Mouse (Mus musculus): ENCODE measurements around the gene Psd. TPM values are rescaled to one million over a fixed set of nuclear protein-coding genes. Genes with fewer than 3 reads are reported as not detected.

Psd gene
- polyA plus RNA-seq (2017; shearing (Covaris generic)): 8.2 TPM

DNA sequence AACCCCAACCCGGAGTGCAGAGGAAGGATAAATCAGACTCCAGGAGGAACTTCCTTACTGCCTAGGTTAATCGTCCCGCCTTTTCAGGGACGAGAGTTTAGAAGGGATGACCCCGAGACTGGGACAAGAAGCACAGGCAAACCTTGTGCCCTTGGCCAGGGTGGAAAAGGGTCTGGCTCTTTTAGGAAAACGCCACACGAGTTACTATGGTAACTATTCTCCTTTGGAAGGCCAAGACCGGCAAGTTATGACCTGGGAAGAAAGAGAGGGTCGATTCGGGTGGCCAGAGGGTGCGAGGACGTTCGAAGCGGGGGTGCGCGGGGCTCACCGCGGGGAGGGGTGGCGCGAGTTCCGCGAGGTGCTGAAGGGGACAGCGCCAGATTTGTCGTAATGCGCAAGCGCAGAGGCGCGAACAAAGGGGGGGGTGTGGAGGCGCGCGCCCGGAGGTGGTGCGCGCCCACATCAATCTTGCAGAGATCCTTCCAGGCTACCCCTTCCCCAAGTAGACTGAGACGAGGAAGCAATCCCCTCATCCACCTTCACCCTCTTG is at the start of gene Psd:
TSS of gene Psd (minus strand) at position 401 of the 550 bp plus-strand sequence.

DNA sequence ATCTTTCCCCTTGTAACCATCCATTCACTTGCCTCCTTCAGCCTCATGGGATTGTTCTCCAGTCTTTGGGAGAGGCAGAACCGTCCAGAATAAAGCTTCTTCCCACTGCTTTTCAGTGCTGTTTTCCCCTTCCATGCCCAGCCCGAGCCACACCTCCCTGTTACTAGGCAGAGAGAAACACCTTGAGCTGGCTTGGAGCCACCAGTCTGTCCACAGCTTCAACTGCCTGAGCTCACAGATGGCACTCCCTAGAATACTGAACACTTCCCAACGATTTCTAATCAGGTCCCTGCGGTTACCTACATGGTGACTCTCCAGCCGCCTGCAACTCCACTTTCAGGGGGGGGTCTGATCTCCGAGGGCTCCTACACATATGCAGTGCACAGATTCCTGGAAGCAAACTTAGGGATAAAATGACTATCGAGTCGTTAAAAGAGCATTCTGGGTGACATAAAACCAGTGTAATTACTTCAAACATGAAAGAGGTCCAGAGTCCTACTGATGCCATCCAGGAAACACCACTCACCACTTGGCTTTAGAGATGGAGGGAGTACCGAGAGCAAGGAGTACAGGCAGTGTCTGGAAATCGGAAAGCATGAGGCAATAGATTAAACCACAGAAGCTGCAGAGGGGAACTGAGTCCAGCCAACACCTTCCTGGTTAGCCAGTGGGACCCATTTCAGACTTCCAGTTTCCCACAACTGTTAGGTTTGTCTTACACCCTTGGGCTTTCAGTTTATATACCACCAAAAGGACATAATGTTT is 23.4 kb upstream of the Psd start, which contains the start of gene 2310034G01Rik:
TSS of gene 2310034G01Rik (minus strand) at position 135 of the 765 bp plus-strand sequence.

DNA sequence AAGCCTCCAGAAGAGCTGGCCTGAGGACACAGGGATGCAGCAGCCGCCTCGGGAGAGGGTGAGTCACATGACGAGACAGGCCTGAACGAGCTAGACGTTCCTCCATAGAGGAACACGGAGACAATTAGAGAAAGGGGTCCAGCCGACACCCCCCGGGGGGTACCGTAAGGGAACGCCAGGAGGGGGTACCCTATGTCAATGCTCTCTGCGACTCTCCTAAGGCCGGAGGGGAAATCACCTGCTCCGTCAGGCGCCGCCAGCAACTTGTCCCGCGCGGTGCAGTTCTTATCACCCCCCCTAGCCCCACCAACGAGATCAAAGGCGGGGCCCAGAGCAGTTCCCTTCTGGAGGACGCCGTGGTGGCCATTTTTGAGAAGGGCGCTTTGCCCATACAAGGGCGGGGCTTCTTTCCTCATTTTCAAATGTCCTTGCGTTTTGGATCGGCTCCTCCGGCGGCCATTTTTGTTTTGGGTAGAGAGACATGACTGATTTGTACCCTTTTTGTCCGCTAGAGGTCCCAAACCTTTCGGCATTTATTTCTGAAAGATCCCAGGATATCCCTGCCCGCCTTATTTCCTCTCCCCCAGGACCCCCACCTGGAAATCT is 11.5 kb upstream of the Psd start, which contains the start of gene Cuedc2:
TSS of gene Cuedc2 (minus strand) at position 372 of the 606 bp plus-strand sequence.

DNA sequence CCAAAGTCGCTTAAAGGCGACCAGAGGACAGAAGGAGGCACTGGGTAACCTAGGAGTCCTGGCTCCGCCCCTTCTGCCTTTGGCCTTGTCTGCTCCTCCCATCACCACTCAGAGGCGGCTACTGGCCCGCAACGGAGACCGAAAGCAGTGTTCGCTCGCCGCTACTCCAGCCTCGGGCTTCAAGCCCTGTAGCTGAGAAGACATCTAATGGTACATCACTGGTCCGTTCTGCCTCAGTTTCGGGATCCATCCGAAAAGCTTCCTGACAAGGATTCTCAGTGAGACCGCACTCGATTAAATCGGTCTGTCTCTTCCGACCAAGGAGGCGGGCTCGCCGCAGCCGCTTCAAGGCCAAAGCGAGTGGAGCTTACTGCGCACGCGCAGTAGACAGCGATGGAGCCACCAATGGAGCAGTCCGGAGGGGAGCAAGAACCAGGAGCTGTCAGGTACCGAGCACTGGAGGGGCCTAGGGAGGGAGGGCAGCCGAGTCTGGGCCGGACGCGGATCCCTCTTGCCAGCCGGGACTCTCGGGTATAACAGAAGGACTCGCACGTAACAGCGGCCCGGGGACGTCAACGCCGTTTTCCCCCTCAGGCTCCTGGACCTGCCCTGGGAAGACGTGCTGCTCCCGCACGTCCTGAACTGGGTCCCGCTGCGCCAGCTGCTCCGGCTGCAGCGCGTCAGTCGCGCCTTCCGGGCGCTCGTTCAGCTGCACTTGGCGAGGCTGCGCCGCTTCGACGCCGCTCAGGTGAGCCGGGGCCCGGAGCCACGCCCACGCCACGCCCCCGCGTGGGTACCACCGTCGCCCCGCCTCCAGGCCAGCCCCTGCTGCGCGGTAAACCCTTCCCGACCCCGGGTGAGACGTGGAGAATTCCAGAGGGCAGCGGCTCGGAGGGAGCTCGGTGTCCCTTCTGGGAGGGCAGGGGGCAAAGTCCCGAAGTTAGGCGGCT is 1.4 kb upstream of the Psd start, which contains the start of gene Fbxl15:
TSS of gene Fbxl15 (plus strand) at position 104 of the 950 bp plus-strand sequence.

DNA sequence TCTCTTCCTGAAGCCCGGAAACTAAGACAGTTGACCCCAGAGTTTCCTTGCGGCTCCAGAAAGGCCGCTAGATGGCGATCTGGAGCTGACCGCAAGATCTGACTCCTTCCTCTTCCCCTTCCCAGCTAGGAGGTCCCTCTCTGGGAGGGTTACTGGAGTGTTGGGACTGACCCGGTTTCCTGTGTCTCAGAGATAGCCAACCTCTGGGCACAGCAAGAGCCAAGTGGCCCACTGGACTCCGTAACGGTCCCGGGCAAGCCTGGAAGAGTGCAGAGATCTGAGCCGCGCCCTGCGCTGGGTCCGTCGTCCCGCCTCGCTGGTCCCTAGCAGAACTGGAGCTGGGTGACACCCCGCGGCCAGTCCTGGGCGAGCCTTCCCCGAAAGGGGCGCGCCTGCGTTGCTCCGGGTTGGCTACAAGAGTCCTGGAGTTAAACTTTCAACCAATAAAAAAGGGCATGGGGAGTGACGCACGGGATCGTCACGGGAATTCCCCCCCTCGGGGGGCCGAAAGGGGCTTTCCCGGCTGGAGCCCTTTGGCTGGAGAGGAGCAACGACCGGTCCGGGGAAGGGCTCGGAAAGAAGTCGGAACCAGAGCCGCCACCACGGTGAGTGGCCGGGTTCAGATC is 22.6 kb downstream of the Psd start, which contains the start of gene Nfkb2:
TSS of gene Nfkb2 (plus strand) at position 105 of the 626 bp plus-strand sequence.

Other genes starting within 250 kb of the Psd start
- not detected for gene Elovl3, start 195.3 kb downstream of the Psd start, polyA plus RNA-seq (2017; shearing (Covaris generic))
- gene Pitx3, start 178.8 kb downstream of the Psd start, polyA plus RNA-seq (2017; shearing (Covaris generic)): not detected
- gene Gbf1, start 174.6 kb downstream of the Psd start, polyA plus RNA-seq (2017; shearing (Covaris generic)): 83.0 TPM
- gene Nfkb2, start 22.8 kb downstream of the Psd start, polyA plus RNA-seq (2017; shearing (Covaris generic)): 78.0 TPM
- 5.4 TPM for gene Fbxl15, start 1.0 kb upstream of the Psd start, polyA plus RNA-seq (2017; shearing (Covaris generic))
- 53.1 TPM for gene Cuedc2, start 11.5 kb upstream of the Psd start, polyA plus RNA-seq (2017; shearing (Covaris generic))
- 10.4 TPM for gene Mfsd13a, start 14.0 kb upstream of the Psd start, polyA plus RNA-seq (2017; shearing (Covaris generic))
- gene 2310034G01Rik, start 23.1 kb upstream of the Psd start, polyA plus RNA-seq (2017; shearing (Covaris generic)): 0.79 TPM
- 112 TPM for gene Actr1a, start 68.6 kb upstream of the Psd start, polyA plus RNA-seq (2017; shearing (Covaris generic))
- gene Sufu, start 69.7 kb upstream of the Psd start, polyA plus RNA-seq (2017; shearing (Covaris generic)): 38.2 TPM
- gene Trim8, start 174.5 kb upstream of the Psd start, polyA plus RNA-seq (2017; shearing (Covaris generic)): 31.6 TPM
- gene Arl3, start 246.0 kb upstream of the Psd start, polyA plus RNA-seq (2017; shearing (Covaris generic)): 22.9 TPM
- 11.2 TPM for gene Sfxn2, start 246.2 kb upstream of the Psd start, polyA plus RNA-seq (2017; shearing (Covaris generic))

Measured in activated CD4-positive, CD25-positive, alpha-beta regulatory T cell, adult 9 weeks (primary cell).